Mouse (Mus musculus) heart, embryonic 12.5 days (tissue): ENCODE results near the gene Slc24a5. TPM values are rescaled to one million over a fixed set of nuclear protein-coding genes. Genes with fewer than 3 reads are reported as not detected.

Source experiments
- ATAC-seq: fragments of 200-750 bp; cut with Nextera tagmentation; 2 replicates; pipeline ENCODE4 v1.8.0; 2017; ENCODE audit warnings: moderate TSS enrichment, moderate library complexity; ENCODE audit not compliant: insufficient number of reproducible peaks, low FRiP score
- H3K27ac ChIP-seq: fragments of 300-500 bp; sonication (generic); 2 replicates; pipeline ENCODE4 v1.5.1; 2016; ENCODE audit warnings: mild to moderate bottlenecking, moderate library complexity; ENCODE audit not compliant: poor library complexity, severe bottlenecking
- H3K27me3 ChIP-seq: fragments of 300-500 bp; sonication (generic); replicated peaks from 2 replicates; pipeline ENCODE4 v1.6.1; 2016; ENCODE audit warnings: mild to moderate bottlenecking, moderate library complexity
- H3K36me3 ChIP-seq: fragments of 300-500 bp; sonication (generic); 2 replicates; pipeline ENCODE4 v1.6.1; 2016; ENCODE audit warnings: mild to moderate bottlenecking, moderate library complexity
- H3K4me1 ChIP-seq: fragments of 300-500 bp; sonication (generic); replicated peaks from 2 replicates; pipeline ENCODE4 v1.6.1; 2016; ENCODE audit warnings: mild to moderate bottlenecking
- H3K4me2 ChIP-seq: fragments of 300-500 bp; sonication (generic); 2 replicates; pipeline ENCODE4 v1.6.1; 2016; ENCODE audit warnings: mild to moderate bottlenecking, moderate library complexity
- H3K4me3 ChIP-seq: fragments of 300-500 bp; sonication (generic); 2 replicates; pipeline ENCODE4 v1.5.1; 2016; ENCODE audit warnings: mild to moderate bottlenecking
- H3K9ac ChIP-seq: fragments of 300-500 bp; sonication (generic); 2 replicates; pipeline ENCODE4 v1.6.1; 2016; ENCODE audit warnings: mild to moderate bottlenecking, moderate library complexity
- H3K9me3 ChIP-seq: fragments of 300-500 bp; sonication (generic); replicated peaks from 2 replicates; pipeline ENCODE4 v1.6.1; 2016; ENCODE audit warnings: mild to moderate bottlenecking, moderate library complexity
- WGBS: fragments of 180-500 bp; shearing (Covaris S2); methylation state at CpG from one replicate; pipeline ENCODE4 v1.1.7; 2016; 5-methylcytosine and 5-hydroxymethylcytosine counted together
- polyA plus RNA-seq: library from polyadenylated mRNA; unstranded; fragments of >200 nt; fragmentation: Nextera tagmentation; extraction: Ambion mirVana; gene quantifications from 2 replicates; pipeline ENCODE4 v1.2.1, GENCODE M21; 2016

Gene Slc24a5
- polyA plus RNA-seq, 1 experiment from 2014 or later, result 2.9 TPM

GRCm38 (mm10) chr2:125122288-125122623 is 54.3 kb downstream of the Slc24a5 start:
- ATAC-seq, result no peak
- WGBS, result 11% methylated on average over 4 of the region's 4 CpGs
- no peaks in the 10 kb centered on the region for H3K27me3 ChIP-seq

GRCm38 (mm10) chr2:125122624-125123476 is 54.9 kb downstream of the Slc24a5 start:
- H3K36me3 ChIP-seq, result no peaks in the 10 kb centered on the region
- no peaks in the 10 kb centered on the region for H3K27me3 ChIP-seq
- WGBS, result under 1% methylated on average over 54 of the region's 59 CpGs
- H3K9me3 ChIP-seq, result no peaks in the 10 kb centered on the region
- H3K27ac ChIP-seq, result peak overlapping the region; percentile 72
- H3K4me2 ChIP-seq, result peak overlapping the region; percentile 74
- H3K4me1 ChIP-seq, result peaks cover 31% of the 10 kb centered on the region
- ATAC-seq, result peak; percentile 85
- peak overlapping the region; percentile 91 for H3K9ac ChIP-seq
- peak overlapping the region; percentile 75 for H3K4me3 ChIP-seq

More at GRCm38 (mm10) chr2:125122288-125122623, 54.3 kb downstream of the Slc24a5 start:
- Histone ChIP-seq H3K9ac (peak overlapping the region; percentile 91), H3K4me3 (peak overlapping the region; percentile 75), H3K27ac (0 out of 2 replicates have a peak overlapping the region, but pooled peaks have one; percentile 72), H3K36me3 (no peaks in the 10 kb centered on the region), H3K9me3 (no peaks in the 10 kb centered on the region), H3K4me2 (peak overlapping the region; percentile 74), H3K4me1 (peaks cover 31% of the 10 kb centered on the region)

GRCm38 (mm10) chr2:125123477-125123852 is 55.5 kb downstream of the Slc24a5 start, which contains the start of gene Myef2:
Myef2 (minus strand) TSS chr2:125123661.
- peak; percentile 91 for ATAC-seq
- H3K9ac ChIP-seq, result peak within 1 kb of the TSS; percentile 91
- peak within 1 kb of the TSS; percentile 75 for H3K4me3 ChIP-seq
- no peaks in the 10 kb centered on the region for H3K9me3 ChIP-seq
- WGBS, result under 1% methylated on average over 38 of the region's 48 CpGs
- no peaks in the 10 kb centered on the region for H3K36me3 ChIP-seq
- H3K27ac ChIP-seq, result peak within 1 kb of the TSS; percentile 72
- H3K27me3 ChIP-seq, result no peaks in the 10 kb centered on the region
- peak within 1 kb of the TSS; percentile 74 for H3K4me2 ChIP-seq
- H3K4me1 ChIP-seq, result peaks cover 27% of the 10 kb centered on the region

- H3K4me3 ChIP-seq, result no peak overlapping the region
- H3K9ac ChIP-seq, result no peak overlapping the region
- H3K9me3 ChIP-seq, result no peaks in the 10 kb centered on the region
- 31% methylated on average over 4 of the region's 4 CpGs for WGBS
- peaks cover 11% of the 10 kb centered on the region for H3K4me1 ChIP-seq
- no peak overlapping the region for H3K27ac ChIP-seq
- no peaks in the 10 kb centered on the region for H3K27me3 ChIP-seq
- ATAC-seq, result no peak
- no peaks in the 10 kb centered on the region for H3K36me3 ChIP-seq
- no peak overlapping the region for H3K4me2 ChIP-seq
These were observed 57.9 kb downstream of the Slc24a5 start for GRCm38 (mm10) chr2:125125824-125126223.

GRCm38 (mm10) chr2:125126792-125127191 is 58.9 kb downstream of the Slc24a5 start:
- Histone ChIP-seq H3K27ac (no peak overlapping the region), H3K36me3 (no peaks in the 10 kb centered on the region), H3K4me3 (no peak overlapping the region), H3K27me3 (no peaks in the 10 kb centered on the region), H3K4me1 (peaks cover 5% of the 10 kb centered on the region), H3K4me2 (no peak overlapping the region), H3K9ac (no peak overlapping the region), H3K9me3 (no peaks in the 10 kb centered on the region)
- no peak for ATAC-seq
- WGBS, result 32% methylated on average over 3 of the region's 3 CpGs

- 30% methylated on average over 4 of the region's 4 CpGs for WGBS
- no peak overlapping the region for H3K4me2 ChIP-seq
- H3K36me3 ChIP-seq, result no peaks in the 10 kb centered on the region
- no peaks in the 10 kb centered on the region for H3K9me3 ChIP-seq
- H3K4me3 ChIP-seq, result no peak overlapping the region
- no peak for ATAC-seq
- no peak overlapping the region for H3K27ac ChIP-seq
- H3K4me1 ChIP-seq, result peaks cover 7% of the 10 kb centered on the region; the same call in 1 of the 2 replicates
- no peaks in the 10 kb centered on the region for H3K27me3 ChIP-seq
- no peak overlapping the region for H3K9ac ChIP-seq
These were observed 66.2 kb downstream of the Slc24a5 start for GRCm38 (mm10) chr2:125134113-125134512.

GRCm38 (mm10) chr2:125135903-125136811 is 68.2 kb downstream of the Slc24a5 start, which contains the start of gene Ctxn2:
Ctxn2 (plus strand) TSS chr2:125136692.
- Histone ChIP-seq H3K4me3 (peak within 1 kb of the TSS; percentile 43), H3K9me3 (no peaks in the 10 kb centered on the region), H3K4me1 (peaks cover 7% of the 10 kb centered on the region; the same call in 1 of the 2 replicates), H3K4me2 (peak within 1 kb of the TSS; percentile 86), H3K36me3 (no peaks in the 10 kb centered on the region), H3K9ac (0 out of 2 replicates have a peak within 1 kb of the TSS, but pooled peaks have one; percentile 46), H3K27ac (no peak within 1 kb of the TSS), H3K27me3 (no peaks in the 10 kb centered on the region; the same call in 1 of the 2 replicates)
- WGBS, result 2% methylated on average over 39 of the region's 39 CpGs
- no peak for ATAC-seq

GRCm38 (mm10) chr2:125136846-125137245 is 68.9 kb downstream of the Slc24a5 start:
- Histone ChIP-seq H3K4me1 (peaks cover 7% of the 10 kb centered on the region; the same call in 1 of the 2 replicates), H3K4me2 (peak overlapping the region; percentile 86), H3K36me3 (no peaks in the 10 kb centered on the region), H3K27ac (no peak overlapping the region), H3K4me3 (no peak overlapping the region), H3K9me3 (no peaks in the 10 kb centered on the region), H3K27me3 (no peaks in the 10 kb centered on the region; the same call in 1 of the 2 replicates), H3K9ac (no peak overlapping the region)
- 32% methylated on average over 7 of the region's 7 CpGs for WGBS
- ATAC-seq, result no peak

Other genes starting within 250 kb of the Slc24a5 start
- 90.4 and 90.5 TPM in 2 replicates for gene Myef2, start 55.5 kb downstream of the Slc24a5 start, polyA plus RNA-seq
- not detected in 2 replicates for gene Ctxn2, start 68.6 kb downstream of the Slc24a5 start, polyA plus RNA-seq
- gene Slc12a1, start 84.4 kb downstream of the Slc24a5 start, polyA plus RNA-seq, result 0.04 TPM in 1 of 2 replicates, not detected in the other
- gene Dut, start 179.1 kb downstream of the Slc24a5 start, polyA plus RNA-seq, result 137 and 143 TPM in 2 replicates